Mouse (Mus musculus): ENCODE data around the gene Slc41a2. TPM values are rescaled to one million over a fixed set of nuclear protein-coding genes. Genes with fewer than 3 reads are reported as not detected.
A peak's percentile ranks its signal among the peaks of the same experiment; 100 is the strongest.
"Not testable (repeated sequence)": the region's sequence is repeated elsewhere in the genome, so short reads cannot be mapped to it uniquely, and the experiment has no call there.

The Slc41a2 gene
- polyA plus RNA-seq, 1 experiment: 1.3 TPM

- no peak overlapping the region for H3K27ac ChIP-seq (replicated peaks; ENCODE audit: low read depth, low read length)
- no peaks in the 10 kb centered on the region; the same call in 1 of the 2 replicates for H3K4me1 ChIP-seq (ENCODE audit: control insufficient read depth, insufficient read depth, insufficient read length, low read length)
- no peak overlapping the region for H3K4me3 ChIP-seq (ENCODE audit: insufficient read depth, low read depth, low read length)
Observed at GRCm38 (mm10) chr10:83361643-83362382, 24.1 kb upstream of the Slc41a2 start.

GRCm38 (mm10) chr10:83360356-83360755 is 22.7 kb upstream of the Slc41a2 start:
- peak overlapping the region; percentile 88 for H3K4me3 ChIP-seq (ENCODE audit: insufficient read depth, low read depth, low read length)
- H3K4me1 ChIP-seq (ENCODE audit: control insufficient read depth, insufficient read depth, insufficient read length, low read length): no peaks in the 10 kb centered on the region; the same call in 1 of the 2 replicates
- no peak overlapping the region for H3K27ac ChIP-seq (replicated peaks; ENCODE audit: low read depth, low read length)

GRCm38 (mm10) chr10:83359956-83360355 is 22.3 kb upstream of the Slc41a2 start, which contains the start of gene D10Wsu102e:
Gene D10Wsu102e (plus strand): TSS chr10:83360221.
- H3K4me3 ChIP-seq (ENCODE audit: insufficient read depth, low read depth, low read length): peak within 1 kb of the TSS; percentile 88
- 0 out of 2 replicates have a peak within 1 kb of the TSS, but pooled peaks have one; percentile 12 for H3K27ac ChIP-seq (replicated peaks; ENCODE audit: low read depth, low read length)
- no peaks in the 10 kb centered on the region; the same call in 1 of the 2 replicates for H3K4me1 ChIP-seq (ENCODE audit: control insufficient read depth, insufficient read depth, insufficient read length, low read length)

- Histone ChIP-seq H3K27ac (replicated peaks; ENCODE audit: low read depth, low read length) (0 out of 2 replicates have a peak overlapping the region, but pooled peaks have one; percentile 12), H3K4me1 (ENCODE audit: control insufficient read depth, insufficient read depth, insufficient read length, low read length) (no peaks in the 10 kb centered on the region; the same call in 1 of the 2 replicates), H3K4me3 (ENCODE audit: insufficient read depth, low read depth, low read length) (peak overlapping the region; percentile 55)
Observed at GRCm38 (mm10) chr10:83359451-83359850, 21.8 kb upstream of the Slc41a2 start.

GRCm38 (mm10) chr10:83356416-83356815 is 18.7 kb upstream of the Slc41a2 start:
- Histone ChIP-seq H3K4me3 (ENCODE audit: insufficient read depth, low read depth, low read length) (no peak overlapping the region), H3K4me1 (ENCODE audit: control insufficient read depth, insufficient read depth, insufficient read length, low read length) (no peaks in the 10 kb centered on the region), H3K27ac (replicated peaks; ENCODE audit: low read depth, low read length) (no peak overlapping the region)

- no peaks in the 10 kb centered on the region for H3K4me1 ChIP-seq (ENCODE audit: control insufficient read depth, insufficient read depth, insufficient read length, low read length)
- no peak overlapping the region for H3K4me3 ChIP-seq (ENCODE audit: insufficient read depth, low read depth, low read length)
- no peak overlapping the region for H3K27ac ChIP-seq (replicated peaks; ENCODE audit: low read depth, low read length)
Observed at GRCm38 (mm10) chr10:83354333-83354719, 16.6 kb upstream of the Slc41a2 start.

- no peak overlapping the region for H3K4me3 ChIP-seq (ENCODE audit: insufficient read depth, low read depth, low read length)
- H3K4me1 ChIP-seq (ENCODE audit: control insufficient read depth, insufficient read depth, insufficient read length, low read length): no peaks in the 10 kb centered on the region
- H3K27ac ChIP-seq (replicated peaks; ENCODE audit: low read depth, low read length): 0 out of 2 replicates have a peak overlapping the region, but pooled peaks have one; percentile 2
Observed at GRCm38 (mm10) chr10:83353680-83354332, 16.1 kb upstream of the Slc41a2 start.

GRCm38 (mm10) chr10:83351779-83352178 is 14.1 kb upstream of the Slc41a2 start:
- not testable (repeated sequence) for H3K4me1 ChIP-seq (ENCODE audit: control insufficient read depth, insufficient read depth, insufficient read length, low read length); H3K27ac ChIP-seq (replicated peaks; ENCODE audit: low read depth, low read length); H3K4me3 ChIP-seq (ENCODE audit: insufficient read depth, low read depth, low read length)

GRCm38 (mm10) chr10:83350689-83351088 is 13.0 kb upstream of the Slc41a2 start:
- no peak overlapping the region for H3K27ac ChIP-seq (replicated peaks; ENCODE audit: low read depth, low read length)
- no peaks in the 10 kb centered on the region for H3K4me1 ChIP-seq (ENCODE audit: control insufficient read depth, insufficient read depth, insufficient read length, low read length)
- H3K4me3 ChIP-seq (ENCODE audit: insufficient read depth, low read depth, low read length): no peak overlapping the region

- no peaks in the 10 kb centered on the region for H3K4me1 ChIP-seq (ENCODE audit: control insufficient read depth, insufficient read depth, insufficient read length, low read length)
Observed at GRCm38 (mm10) chr10:83347494-83347893, 9.8 kb upstream of the Slc41a2 start.

GRCm38 (mm10) chr10:83346359-83346736 is 8.7 kb upstream of the Slc41a2 start:
- Histone ChIP-seq H3K4me1 (ENCODE audit: control insufficient read depth, insufficient read depth, insufficient read length, low read length) (no peaks in the 10 kb centered on the region), H3K27ac (replicated peaks; ENCODE audit: low read depth, low read length) (no peak overlapping the region), H3K4me3 (ENCODE audit: insufficient read depth, low read depth, low read length) (no peak overlapping the region)

More at GRCm38 (mm10) chr10:83347494-83347893, 9.8 kb upstream of the Slc41a2 start:
- H3K27ac ChIP-seq (replicated peaks; ENCODE audit: low read depth, low read length): no peak overlapping the region
- no peak overlapping the region for H3K4me3 ChIP-seq (ENCODE audit: insufficient read depth, low read depth, low read length)

GRCm38 (mm10) chr10:83345693-83346358 is 8.1 kb upstream of the Slc41a2 start:
- Histone ChIP-seq H3K4me3 (ENCODE audit: insufficient read depth, low read depth, low read length) (no peak overlapping the region), H3K4me1 (ENCODE audit: control insufficient read depth, insufficient read depth, insufficient read length, low read length) (no peaks in the 10 kb centered on the region), H3K27ac (replicated peaks; ENCODE audit: low read depth, low read length) (no peak overlapping the region)

- H3K4me1 ChIP-seq (ENCODE audit: control insufficient read depth, insufficient read depth, insufficient read length, low read length): no peaks in the 10 kb centered on the region
- no peak overlapping the region for H3K4me3 ChIP-seq (ENCODE audit: insufficient read depth, low read depth, low read length)
- no peak overlapping the region for H3K27ac ChIP-seq (replicated peaks; ENCODE audit: low read depth, low read length)
Observed at GRCm38 (mm10) chr10:83343828-83344685, 6.4 kb upstream of the Slc41a2 start.

GRCm38 (mm10) chr10:83343171-83343570 is 5.5 kb upstream of the Slc41a2 start:
- no peak overlapping the region for H3K27ac ChIP-seq (replicated peaks; ENCODE audit: low read depth, low read length)
- H3K4me3 ChIP-seq (ENCODE audit: insufficient read depth, low read depth, low read length): no peak overlapping the region
- no peaks in the 10 kb centered on the region for H3K4me1 ChIP-seq (ENCODE audit: control insufficient read depth, insufficient read depth, insufficient read length, low read length)
